Mouse (Mus musculus): ENCODE data around the gene Mapkapk5.

GRCm38 (mm10) chr5:121540066-121540465 lies 5.6 kb downstream of the Mapkapk5 start:
- TF ChIP-seq CTCF (IDR thresholded peaks at IDR 0.05; ENCODE audit: borderline replicate concordance, extremely low read depth, insufficient read depth, insufficient read length) (no peak), POLR2A (IDR thresholded peaks at IDR 0.05; ENCODE audit: borderline replicate concordance, extremely low read depth, insufficient read depth, insufficient read length, poor library complexity, severe bottlenecking) (no peak)

Measured in brain, embryonic 14.5 days (tissue).